Mouse (Mus musculus): ENCODE measurements around the gene Selenoo. TPM values are rescaled to one million over a fixed set of nuclear protein-coding genes. Genes with fewer than 3 reads are reported as not detected.

The Selenoo gene
- polyA plus RNA-seq, 1 experiment from 2014 or later: 18.5 TPM

DNA sequence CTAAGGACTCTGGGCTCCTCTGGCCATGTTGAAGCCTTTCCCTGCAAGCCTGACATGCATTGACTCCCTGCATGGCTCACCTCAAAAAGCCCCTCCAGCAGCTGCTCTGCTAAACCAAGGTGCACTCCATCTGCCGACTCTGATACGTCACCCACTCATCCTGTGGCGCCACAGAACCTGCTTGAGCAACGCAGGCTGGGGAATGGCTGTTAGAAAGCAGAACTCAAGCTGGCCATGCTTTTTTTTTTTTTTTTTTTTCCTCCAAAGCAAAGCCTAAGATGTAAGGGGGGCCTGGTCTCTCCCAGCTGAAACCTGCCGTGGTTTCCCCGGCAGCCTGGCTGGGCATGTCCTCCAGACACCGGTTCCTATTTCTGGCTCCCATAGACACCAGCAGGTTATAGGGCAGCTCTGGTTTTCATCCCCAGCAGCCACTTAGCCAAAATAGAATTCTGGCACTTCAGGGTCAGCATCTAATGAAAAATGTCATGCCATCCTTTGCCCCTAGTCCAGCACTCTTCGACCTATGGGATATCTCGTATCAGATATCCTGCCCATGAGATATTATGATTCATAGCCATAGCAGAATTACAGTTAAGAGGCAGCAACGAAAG lies 14.8 kb upstream of the Selenoo start:
- Histone ChIP-seq H3K4me1 (ENCODE audit: control insufficient read depth, insufficient read depth, low read length) (peaks cover 31% of the 10 kb centered on the region), H3K27ac (replicated peaks; ENCODE audit: low read depth, low read length) (no peak overlapping the region), H3K9me3 (ENCODE audit: control insufficient read depth, low read length) (no peaks in the 10 kb centered on the region), H3K9ac (ENCODE audit: low read depth, low read length) (no peak overlapping the region), H3K4me3 (ENCODE audit: low read depth, low read length) (no peak overlapping the region), H3K4me2 (ENCODE audit: low read depth, low read length) (no peak overlapping the region), H3K36me3 (ENCODE audit: control insufficient read depth, insufficient read depth, low read length) (no peaks in the 10 kb centered on the region), H3K27me3 (replicated peaks; ENCODE audit: control insufficient read depth, insufficient read depth, low read length) (peaks cover 4% of the 10 kb centered on the region)
- DNase-seq (ENCODE audit: low spot score) (no peak), ATAC-seq (ENCODE audit: low read depth) (no peak)
- 72% methylated on average over 10 of the region's 10 CpGs for WGBS

DNA sequence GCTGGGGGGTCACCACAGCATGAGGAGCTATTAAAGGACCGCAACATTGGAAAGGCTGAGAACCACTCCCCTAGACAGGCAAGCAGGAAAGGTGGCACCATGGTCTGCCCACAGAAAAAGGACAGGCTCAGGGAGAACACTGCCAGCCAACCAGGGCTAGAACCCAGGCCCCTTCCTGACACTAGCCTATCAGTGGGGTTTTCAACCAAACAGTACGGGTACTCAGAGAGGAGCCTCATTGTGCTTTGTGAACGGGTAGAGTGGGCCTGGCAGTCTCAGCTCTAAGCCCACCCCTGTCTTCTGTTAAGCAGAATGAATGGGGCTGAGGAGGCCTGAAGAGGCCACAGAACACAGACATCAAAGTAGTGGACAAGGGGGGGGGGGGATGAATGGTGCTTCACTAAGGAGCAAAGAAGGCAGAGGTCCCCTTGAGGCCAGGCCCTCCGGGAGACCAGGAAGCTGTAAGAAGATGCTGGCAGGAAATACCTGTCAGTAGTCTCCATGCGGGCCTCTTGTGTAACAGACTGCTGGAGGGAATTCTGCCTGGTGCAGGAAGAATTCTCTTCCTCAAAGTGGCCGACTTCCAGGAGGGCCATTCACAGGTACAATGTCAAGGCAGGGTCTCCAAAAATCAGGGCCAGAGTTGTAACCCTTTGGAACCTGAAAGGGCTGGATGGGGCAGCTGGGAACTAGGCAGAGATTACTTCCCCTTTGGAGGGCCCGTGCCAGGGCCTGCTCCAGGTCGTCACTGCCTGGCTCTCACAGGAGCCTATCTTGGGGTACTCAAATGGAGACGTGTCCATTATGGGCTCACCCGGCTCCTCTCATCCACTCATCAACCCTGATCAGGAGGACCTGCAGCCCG lies 14.0 kb upstream of the Selenoo start, which contains the start of gene Trabd:
Trabd (plus strand) TSS at position 512 of the 865 bp plus-strand sequence.
- WGBS: 15% methylated on average over 11 of the region's 11 CpGs
- H3K4me3 ChIP-seq (ENCODE audit: low read depth, low read length): peak within 1 kb of the TSS; percentile 57
- no peaks in the 10 kb centered on the region for H3K27me3 ChIP-seq (replicated peaks; ENCODE audit: control insufficient read depth, insufficient read depth, low read length)
- peak within 1 kb of the TSS; percentile 80 for H3K9ac ChIP-seq (ENCODE audit: low read depth, low read length)
- no peaks in the 10 kb centered on the region for H3K9me3 ChIP-seq (ENCODE audit: control insufficient read depth, low read length)
- peak within 1 kb of the TSS; percentile 84 for H3K4me2 ChIP-seq (ENCODE audit: low read depth, low read length)
- H3K4me1 ChIP-seq (ENCODE audit: control insufficient read depth, insufficient read depth, low read length): peaks cover 31% of the 10 kb centered on the region
- H3K27ac ChIP-seq (replicated peaks; ENCODE audit: low read depth, low read length): peak within 1 kb of the TSS; percentile 87
- peaks cover 6% of the 10 kb centered on the region; the same call in 1 of the 2 replicates for H3K36me3 ChIP-seq (ENCODE audit: control insufficient read depth, insufficient read depth, low read length)
- DNase-seq (ENCODE audit: low spot score): peak; percentile 44
- no peak for ATAC-seq (ENCODE audit: low read depth)

DNA sequence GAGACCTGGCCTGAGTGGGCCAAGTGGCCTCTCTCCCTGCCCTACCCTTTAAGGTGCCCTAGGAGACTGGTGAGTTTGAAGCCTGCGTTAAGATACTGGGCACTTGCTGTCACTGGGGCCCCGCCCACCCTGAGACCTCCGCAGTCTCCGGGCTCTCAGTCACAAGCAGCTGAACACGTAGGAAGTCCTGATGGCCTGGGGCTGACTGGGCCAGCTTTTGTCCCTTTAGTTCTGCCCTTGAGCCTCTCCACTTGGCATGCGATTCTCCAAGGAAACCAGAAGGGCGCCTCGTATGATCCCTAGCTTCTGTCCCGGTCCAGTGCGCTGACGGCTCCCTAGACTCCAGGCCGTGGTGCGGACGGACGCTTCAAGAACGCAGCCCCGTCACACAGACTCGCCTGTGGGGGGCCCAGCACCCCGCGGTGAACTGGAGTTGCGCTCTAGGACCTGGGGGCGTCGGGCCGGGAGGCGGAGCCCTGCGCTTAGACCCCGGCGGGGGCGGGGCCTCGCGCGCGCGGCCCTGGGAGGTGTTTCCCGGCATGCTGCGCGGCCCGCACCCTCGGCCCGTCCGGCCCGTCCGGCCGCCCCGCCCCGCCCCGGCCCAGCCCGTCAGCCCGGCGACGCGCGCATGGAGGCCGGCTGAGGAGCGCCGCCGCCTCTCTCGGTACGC lies 13.3 kb upstream of the Selenoo start:
- Histone ChIP-seq H3K27me3 (replicated peaks; ENCODE audit: control insufficient read depth, insufficient read depth, low read length) (no peaks in the 10 kb centered on the region), H3K4me3 (ENCODE audit: low read depth, low read length) (peak overlapping the region; percentile 57), H3K27ac (replicated peaks; ENCODE audit: low read depth, low read length) (peak overlapping the region; percentile 87), H3K4me2 (ENCODE audit: low read depth, low read length) (peak overlapping the region; percentile 84), H3K4me1 (ENCODE audit: control insufficient read depth, insufficient read depth, low read length) (peaks cover 31% of the 10 kb centered on the region), H3K9ac (ENCODE audit: low read depth, low read length) (peak overlapping the region; percentile 80), H3K9me3 (ENCODE audit: control insufficient read depth, low read length) (no peaks in the 10 kb centered on the region), H3K36me3 (ENCODE audit: control insufficient read depth, insufficient read depth, low read length) (peaks cover 9% of the 10 kb centered on the region; the same call in 1 of the 2 replicates)
- under 1% methylated on average over 21 of the region's 59 CpGs for WGBS
- peak; percentile 95 for DNase-seq (ENCODE audit: low spot score)
- peak; percentile 94 for ATAC-seq (ENCODE audit: low read depth)

DNA sequence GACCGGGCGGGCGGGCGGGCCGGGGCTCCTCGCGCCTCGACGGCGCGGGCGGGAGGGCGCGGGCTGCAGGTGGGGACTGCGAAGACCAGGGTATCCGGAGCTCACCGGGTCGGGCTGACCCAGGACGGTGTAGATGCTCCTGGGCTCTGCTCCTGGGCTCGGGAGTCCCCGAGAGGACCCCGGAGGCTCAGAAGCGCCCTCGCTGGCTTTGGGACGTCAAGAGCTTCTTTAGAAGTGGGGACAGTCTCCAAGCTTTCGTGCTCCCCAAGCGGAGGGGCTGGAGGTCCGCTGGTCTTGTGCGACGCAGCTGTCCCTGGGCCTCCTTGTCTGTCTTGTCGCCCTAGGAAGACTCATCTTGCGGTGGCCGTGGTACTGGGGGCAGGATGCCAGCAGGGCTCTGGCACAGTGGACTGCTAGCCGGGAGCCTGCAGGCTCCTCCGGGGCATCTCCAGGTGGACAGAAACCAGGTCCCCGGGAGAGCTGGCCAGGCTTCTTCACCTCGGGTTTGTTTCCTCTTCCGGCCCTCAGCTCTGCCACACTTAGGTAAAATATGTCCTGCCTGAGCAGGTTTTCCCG lies 12.6 kb upstream of the Selenoo start:
- peak; percentile 40 for DNase-seq (ENCODE audit: low spot score)
- WGBS: 0% methylated on average over 14 of the region's 39 CpGs
- Histone ChIP-seq H3K27ac (replicated peaks; ENCODE audit: low read depth, low read length) (peak overlapping the region; percentile 62), H3K4me3 (ENCODE audit: low read depth, low read length) (peak overlapping the region; percentile 57), H3K36me3 (ENCODE audit: control insufficient read depth, insufficient read depth, low read length) (peaks cover 15% of the 10 kb centered on the region; the same call in 1 of the 2 replicates), H3K9ac (ENCODE audit: low read depth, low read length) (peak overlapping the region; percentile 80), H3K4me1 (ENCODE audit: control insufficient read depth, insufficient read depth, low read length) (peaks cover 31% of the 10 kb centered on the region), H3K9me3 (ENCODE audit: control insufficient read depth, low read length) (no peaks in the 10 kb centered on the region), H3K4me2 (ENCODE audit: low read depth, low read length) (peak overlapping the region; percentile 84), H3K27me3 (replicated peaks; ENCODE audit: control insufficient read depth, insufficient read depth, low read length) (no peaks in the 10 kb centered on the region)
- no peak; the same call in none of the 2 replicates for ATAC-seq (ENCODE audit: low read depth)

DNA sequence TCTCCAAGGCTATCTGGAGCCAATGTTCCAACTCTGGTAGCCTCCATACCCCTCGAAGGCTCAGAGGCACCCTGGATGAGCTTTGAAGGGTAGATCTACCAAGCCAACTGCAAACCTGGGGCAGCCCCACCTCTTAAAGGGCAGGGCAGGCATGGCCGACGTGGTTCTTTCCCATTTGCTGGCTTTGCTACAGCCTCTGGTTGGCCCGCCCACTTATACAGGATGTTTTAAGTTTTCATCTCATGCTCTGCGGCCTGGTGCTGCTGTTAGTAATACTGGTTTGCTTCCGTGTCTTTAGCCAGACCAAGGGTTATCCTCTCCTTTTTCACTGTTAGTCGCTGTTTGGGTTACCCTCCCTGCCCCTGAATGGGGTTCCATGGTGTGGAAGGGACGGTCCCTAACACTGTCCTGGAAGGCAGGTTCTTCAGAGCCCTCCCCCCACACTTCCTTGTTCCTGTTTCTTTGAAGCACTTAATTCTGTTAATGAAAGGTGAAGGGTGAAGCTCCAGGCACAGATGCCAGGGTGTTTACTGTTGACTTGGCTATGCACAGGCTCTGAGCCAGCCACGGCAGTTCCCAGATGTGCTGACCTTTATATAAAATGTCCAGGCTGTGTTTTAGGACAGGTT lies 10.6 kb upstream of the Selenoo start:
- Histone ChIP-seq H3K36me3 (ENCODE audit: control insufficient read depth, insufficient read depth, low read length) (peaks cover 34% of the 10 kb centered on the region), H3K27ac (replicated peaks; ENCODE audit: low read depth, low read length) (no peak overlapping the region), H3K4me3 (ENCODE audit: low read depth, low read length) (no peak overlapping the region), H3K9ac (ENCODE audit: low read depth, low read length) (no peak overlapping the region; the same call in 1 of the 2 replicates), H3K4me2 (ENCODE audit: low read depth, low read length) (peak overlapping the region; percentile 84), H3K4me1 (ENCODE audit: control insufficient read depth, insufficient read depth, low read length) (peaks cover 31% of the 10 kb centered on the region), H3K27me3 (replicated peaks; ENCODE audit: control insufficient read depth, insufficient read depth, low read length) (no peaks in the 10 kb centered on the region), H3K9me3 (ENCODE audit: control insufficient read depth, low read length) (no peaks in the 10 kb centered on the region)
- DNase-seq (ENCODE audit: low spot score) (peak; percentile 30), ATAC-seq (ENCODE audit: low read depth) (no peak)
- 65% methylated on average over 9 of the region's 9 CpGs for WGBS

DNA sequence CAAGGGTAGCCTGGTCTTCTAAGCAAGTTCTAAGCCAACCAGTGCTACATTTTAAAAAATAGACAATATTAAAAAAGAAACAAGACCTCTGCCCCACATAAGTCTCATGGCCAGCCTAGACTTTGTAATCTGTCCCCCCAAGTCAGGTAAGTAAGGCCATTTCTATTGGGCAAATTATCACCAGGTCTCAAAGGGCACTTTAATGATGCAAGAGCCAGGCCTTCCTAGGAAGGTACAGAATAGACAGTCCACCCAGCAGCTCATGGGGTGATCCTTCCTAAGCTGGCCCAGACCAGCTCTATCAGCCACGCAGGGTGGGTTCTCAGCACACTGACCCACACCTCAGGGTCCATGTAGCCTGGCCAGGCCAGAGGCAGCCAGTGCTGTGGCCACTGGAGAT lies 5.0 kb upstream of the Selenoo start:
- DNase-seq (ENCODE audit: low spot score): no peak
- no peak overlapping the region for H3K9ac ChIP-seq (ENCODE audit: low read depth, low read length)
- H3K4me3 ChIP-seq (ENCODE audit: low read depth, low read length): no peak overlapping the region
- H3K27ac ChIP-seq (replicated peaks; ENCODE audit: low read depth, low read length): no peak overlapping the region
- WGBS: 89% methylated on average over 1 of the region's 1 CpGs
- no peaks in the 10 kb centered on the region for H3K27me3 ChIP-seq (replicated peaks; ENCODE audit: control insufficient read depth, insufficient read depth, low read length)
- H3K4me2 ChIP-seq (ENCODE audit: low read depth, low read length): no peak overlapping the region
- H3K36me3 ChIP-seq (ENCODE audit: control insufficient read depth, insufficient read depth, low read length): peaks cover 72% of the 10 kb centered on the region
- H3K4me1 ChIP-seq (ENCODE audit: control insufficient read depth, insufficient read depth, low read length): no peaks in the 10 kb centered on the region
- no peak for ATAC-seq (ENCODE audit: low read depth)
- no peaks in the 10 kb centered on the region for H3K9me3 ChIP-seq (ENCODE audit: control insufficient read depth, low read length)

DNA sequence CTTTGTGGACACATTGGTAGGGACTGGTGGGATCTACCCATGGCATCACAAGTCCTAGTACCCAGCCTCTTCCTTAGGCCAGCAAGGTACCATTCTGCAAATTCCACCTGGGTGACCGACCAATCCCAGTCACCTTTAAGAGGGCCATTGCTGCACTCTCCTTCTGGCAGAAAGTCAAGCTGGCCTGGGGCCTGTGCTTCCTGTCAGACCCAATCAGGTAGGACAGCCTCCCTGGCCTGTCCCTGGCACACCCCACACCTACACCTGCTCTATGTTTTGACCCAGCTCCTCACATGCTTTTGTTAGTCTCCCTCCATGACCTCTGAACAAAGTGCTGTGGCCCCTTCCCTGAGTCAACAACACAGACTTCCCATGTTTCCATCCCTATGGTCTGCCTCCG lies 4.1 kb upstream of the Selenoo start:
- no peak for DNase-seq (ENCODE audit: low spot score)
- peaks cover 66% of the 10 kb centered on the region for H3K36me3 ChIP-seq (ENCODE audit: control insufficient read depth, insufficient read depth, low read length)
- H3K27ac ChIP-seq (replicated peaks; ENCODE audit: low read depth, low read length): no peak overlapping the region
- H3K9ac ChIP-seq (ENCODE audit: low read depth, low read length): no peak overlapping the region
- peaks cover 2% of the 10 kb centered on the region for H3K4me1 ChIP-seq (ENCODE audit: control insufficient read depth, insufficient read depth, low read length)
- no peak for ATAC-seq (ENCODE audit: low read depth)
- no peaks in the 10 kb centered on the region for H3K27me3 ChIP-seq (replicated peaks; ENCODE audit: control insufficient read depth, insufficient read depth, low read length)
- H3K4me3 ChIP-seq (ENCODE audit: low read depth, low read length): no peak overlapping the region
- H3K4me2 ChIP-seq (ENCODE audit: low read depth, low read length): no peak overlapping the region
- H3K9me3 ChIP-seq (ENCODE audit: control insufficient read depth, low read length): no peaks in the 10 kb centered on the region
- 90% methylated on average over 2 of the region's 2 CpGs for WGBS

Data from embryonic facial prominence, embryonic 14.5 days (tissue).